Mouse (Mus musculus) adrenal gland, adult (tissue): ENCODE data around the gene Safb2.

Source experiments
- DNase-seq, 2 experiments: peaks; one replicate each; pipeline ENCODE4 v3.0.0; 2022 to 2023; ENCODE audit warnings: low spot score in 1 of 2; ENCODE audit not compliant: inconsistent age in 2 of 2

Safb2 gene

DNA sequence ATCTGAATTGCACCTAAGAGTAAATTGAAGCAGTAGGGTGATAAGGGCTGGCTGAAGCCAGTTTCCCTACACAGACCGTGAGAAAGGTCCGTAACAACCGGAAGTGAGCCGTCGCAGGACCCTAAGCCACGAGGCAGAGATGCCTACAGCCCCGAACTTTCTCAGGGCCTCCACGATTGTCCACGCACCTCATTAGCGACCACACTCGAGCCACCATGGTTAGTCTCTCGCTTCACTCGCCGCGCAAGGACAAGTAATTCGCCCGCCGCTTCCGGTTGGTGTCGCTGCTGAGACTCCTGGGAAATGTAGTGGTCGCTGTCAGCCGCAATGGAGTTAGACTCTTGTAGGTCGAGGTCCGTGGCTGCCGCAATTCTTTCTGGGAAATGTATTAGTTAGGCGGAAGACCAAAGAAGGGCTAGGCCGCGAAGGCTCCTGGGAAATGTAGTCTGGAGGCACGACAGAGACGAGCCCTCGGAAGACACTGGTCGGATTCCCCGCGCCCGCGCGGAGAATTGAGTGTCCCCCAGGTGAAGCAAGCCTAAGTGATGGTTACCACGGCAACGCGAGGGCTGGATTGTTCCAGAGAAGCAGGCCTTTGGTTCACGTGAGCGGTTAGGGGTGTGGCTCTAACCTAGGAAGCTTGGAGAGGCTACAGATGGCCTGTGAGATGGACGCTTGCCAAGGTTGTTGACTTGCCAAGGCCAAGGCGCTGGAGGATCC, 25.2 kb upstream of the Safb2 start, which contains the start of gene 2410015M20Rik:
2410015M20Rik (minus strand) TSS at position 320 of the 720 bp plus-strand sequence.
- DNase-seq = peak; percentile 97 to 99

DNA sequence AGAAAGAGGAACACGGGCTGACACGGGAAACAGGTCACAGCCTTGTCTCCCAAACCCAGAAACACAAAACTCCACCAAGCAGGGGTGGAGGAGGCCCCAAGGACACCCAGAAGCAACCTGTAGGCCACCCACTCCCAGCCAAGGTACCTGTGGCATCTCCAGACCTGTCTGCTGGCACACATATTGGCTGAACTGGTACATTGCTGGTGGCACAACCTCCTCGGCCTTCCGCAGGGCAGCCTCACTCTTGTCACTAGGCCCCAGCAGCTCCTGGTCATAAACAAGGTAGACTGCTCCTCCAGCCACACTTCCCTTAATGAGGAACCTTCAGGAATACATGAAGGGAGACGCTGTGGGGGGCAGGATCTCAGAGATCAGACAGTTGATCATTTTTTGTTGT, 24.3 kb upstream of the Safb2 start:
- peak in 1 of 2 experiments; percentile 68 for DNase-seq

DNA sequence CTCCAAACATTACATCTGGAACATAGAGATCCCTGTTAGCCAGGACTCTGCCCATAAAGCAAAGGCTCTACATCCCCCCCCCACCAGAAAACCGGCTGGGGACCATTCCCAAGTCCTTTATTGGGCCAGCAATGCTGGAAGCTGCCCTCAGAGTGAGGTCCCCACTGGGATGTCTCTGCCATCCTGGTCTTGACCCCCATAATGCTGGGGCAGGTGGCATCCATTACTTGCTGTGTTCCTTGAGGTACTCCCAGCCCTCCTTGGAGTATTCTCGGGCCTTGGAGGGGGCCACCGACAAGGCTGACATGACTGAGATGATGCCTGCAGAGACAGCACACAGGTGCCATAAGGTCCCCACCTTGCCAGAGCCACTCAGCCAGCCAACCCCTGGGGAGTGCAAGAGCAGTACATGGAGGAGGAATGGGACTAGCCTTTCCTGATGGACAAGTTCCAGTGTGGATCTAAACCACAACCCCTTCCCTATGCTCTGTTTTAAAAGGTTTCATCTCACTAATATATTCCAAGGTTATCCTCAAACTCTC, 23.2 kb upstream of the Safb2 start:
- no peak for DNase-seq

DNA sequence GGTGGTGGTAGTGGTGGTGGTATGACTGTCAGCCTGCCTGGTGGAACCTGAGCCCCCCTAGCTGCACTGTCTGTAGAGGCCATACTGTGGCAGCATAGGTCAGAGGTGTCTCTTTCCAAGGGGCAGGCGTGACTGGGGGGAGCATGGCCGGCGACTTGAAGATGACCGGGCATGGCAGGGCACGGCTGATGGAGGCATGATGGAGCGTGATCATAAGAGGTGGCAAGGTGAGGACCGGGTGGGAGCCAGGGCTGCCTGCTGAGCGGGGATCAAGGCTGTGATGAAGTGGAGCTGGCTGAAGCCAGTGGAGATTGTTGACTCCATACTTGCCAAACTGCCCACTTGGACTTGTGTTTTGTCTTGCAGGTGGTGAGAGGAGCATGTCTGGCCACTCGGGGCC, 21.0 kb upstream of the Safb2 start:
- DNase-seq = no peak

DNA sequence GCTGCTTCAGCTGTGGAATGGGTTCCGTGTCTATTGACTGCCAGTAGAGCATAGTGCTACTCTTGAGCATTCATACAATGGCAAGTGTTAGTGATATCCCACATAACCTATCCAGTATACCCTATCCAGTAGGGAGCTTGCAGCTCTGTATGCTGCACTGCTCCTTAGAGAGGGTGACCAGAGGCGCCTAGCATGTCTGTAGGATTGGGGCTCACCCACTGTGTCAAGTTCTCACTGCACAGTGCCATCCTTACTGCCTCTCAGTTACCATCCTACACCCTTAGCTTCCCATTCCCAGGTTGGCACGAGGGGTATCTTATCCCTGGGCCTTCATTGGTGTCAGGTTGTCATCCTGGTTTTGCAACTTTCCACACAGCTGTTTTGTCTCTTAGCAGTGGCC, 20.0 kb upstream of the Safb2 start:
- no peak for DNase-seq

DNA sequence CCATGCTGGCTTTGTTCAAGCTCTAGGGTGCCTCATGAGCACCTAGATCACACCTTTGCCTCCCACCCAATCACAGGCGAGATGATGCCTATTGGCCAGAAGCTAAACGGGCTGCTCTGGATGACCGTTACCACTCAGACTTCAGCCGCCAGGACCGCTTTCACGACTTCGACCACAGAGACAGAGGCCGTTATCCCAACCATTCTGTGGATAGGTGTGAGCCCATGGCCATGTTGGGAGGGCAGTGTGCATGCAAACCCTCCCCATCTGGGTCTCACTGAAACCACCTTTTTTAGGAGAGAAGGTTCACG, 19.6 kb upstream of the Safb2 start:
- peak in 1 of 2 experiments; percentile 56 for DNase-seq

DNA sequence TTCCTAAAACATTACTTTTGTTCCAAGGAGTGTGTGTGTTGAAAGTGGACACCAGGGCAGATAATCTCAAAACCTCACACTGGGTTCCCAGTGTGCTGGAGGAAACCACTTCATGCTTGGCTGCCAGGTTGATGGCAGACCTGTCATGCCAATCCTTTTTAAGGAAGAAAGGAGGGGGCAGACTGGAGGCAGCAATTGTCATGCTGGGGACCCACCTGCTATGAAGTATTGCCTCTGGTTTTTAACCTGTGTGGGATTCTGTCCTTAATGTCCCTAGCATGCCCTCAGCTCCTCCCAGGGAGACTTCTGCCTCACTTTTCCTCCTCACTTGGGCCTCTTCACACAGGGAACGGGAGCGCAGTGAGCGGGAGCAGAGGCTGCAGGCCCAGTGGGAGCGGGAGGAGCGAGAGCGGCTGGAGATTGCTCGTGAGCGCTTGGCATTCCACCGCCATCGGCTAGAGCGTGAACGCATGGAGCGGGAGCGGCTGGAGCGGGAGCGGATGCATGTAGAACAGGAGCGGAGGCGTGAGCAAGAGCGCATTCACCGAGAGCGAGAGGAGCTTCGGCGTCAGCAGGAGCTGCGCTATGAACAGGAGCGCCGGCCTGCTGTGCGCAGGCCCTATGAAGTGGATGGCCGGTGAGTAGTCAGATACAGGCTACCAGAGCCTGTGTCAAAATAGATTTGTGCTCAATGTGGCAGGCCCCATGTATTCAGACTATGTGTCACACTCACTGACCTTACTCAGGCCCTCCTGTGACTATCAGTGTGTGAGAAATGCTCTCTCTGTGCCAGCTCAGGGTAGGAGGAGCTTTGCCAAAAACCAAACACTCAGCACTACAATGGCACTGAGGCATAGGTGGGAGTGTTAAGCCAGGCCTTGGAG, 19.0 kb upstream of the Safb2 start:
- peak in 1 of 2 experiments; percentile 74 for DNase-seq

DNA sequence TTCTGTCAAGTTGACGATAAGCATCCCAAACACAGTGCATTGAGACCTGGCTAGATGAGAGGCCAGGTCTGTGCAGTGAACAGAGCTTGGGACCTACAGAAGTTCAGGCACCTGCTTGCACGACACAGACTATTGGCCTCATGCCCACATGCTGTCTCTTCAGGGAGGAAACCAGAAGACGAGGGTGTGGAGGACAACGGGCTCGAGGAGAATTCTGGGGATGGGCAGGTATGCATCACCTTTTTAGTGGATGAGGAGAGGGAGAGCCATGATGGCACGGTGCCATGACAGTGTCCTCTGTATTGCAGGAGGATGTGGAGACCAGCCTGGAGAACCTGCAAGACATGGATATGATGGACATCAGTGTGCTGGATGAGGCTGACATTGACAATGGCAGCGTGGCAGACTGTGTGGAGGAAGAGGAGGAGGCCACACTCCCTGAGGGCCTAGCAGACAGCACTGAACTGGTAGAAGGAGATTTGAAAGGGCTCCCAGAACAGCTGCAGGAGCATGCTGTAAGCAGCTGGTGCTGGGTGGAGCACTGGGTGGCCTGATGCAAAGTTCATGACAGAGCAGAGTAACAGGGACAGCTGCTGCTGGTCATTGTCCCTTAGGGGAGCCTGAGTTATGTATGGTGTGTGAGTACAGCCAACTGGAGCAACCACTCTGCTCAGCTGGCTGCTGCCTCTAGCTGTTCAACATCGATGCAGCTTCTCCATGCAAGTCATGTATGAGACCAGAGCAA, 9.3 kb upstream of the Safb2 start:
- no peak for DNase-seq

DNA sequence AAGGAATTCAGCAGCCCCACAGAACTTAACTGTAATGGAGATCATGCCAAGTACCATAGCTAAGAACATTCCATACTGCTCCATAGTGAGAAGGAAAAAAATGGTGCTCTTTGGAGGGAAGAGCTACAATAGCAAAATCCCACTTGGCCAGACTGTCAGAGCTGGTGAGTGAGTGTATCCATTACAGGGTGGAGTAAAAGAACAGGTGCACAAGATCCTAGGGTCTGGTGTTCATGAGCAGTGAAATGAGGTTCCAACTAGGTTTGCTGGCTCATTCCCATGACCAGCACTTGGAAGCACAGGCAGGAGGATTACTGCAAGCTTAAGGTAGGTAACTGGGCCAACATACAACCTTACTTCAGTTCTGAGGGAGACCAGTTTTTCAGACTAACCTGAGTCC, 8.2 kb upstream of the Safb2 start:
- DNase-seq = no peak

DNA sequence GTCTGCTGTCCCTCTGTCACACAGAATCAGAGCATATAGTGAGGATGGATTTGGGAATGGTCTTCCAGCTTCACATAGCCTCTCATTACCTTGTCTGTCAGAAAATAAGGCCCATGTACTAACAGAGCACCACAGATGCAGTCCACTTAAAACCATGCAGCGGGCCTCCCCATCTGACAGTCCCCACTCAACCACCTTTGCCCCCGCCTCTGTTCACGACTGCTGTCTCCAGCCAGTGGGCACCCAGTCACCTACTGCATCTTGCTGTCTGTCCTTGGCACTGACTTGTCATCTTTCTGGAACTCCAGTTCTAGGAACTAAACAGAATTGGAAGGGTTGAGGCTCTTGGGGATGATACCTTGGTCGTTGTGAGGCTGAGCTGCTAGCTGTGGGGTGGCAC, 4.5 kb upstream of the Safb2 start:
- peak in 1 of 2 experiments; percentile 72 for DNase-seq

DNA sequence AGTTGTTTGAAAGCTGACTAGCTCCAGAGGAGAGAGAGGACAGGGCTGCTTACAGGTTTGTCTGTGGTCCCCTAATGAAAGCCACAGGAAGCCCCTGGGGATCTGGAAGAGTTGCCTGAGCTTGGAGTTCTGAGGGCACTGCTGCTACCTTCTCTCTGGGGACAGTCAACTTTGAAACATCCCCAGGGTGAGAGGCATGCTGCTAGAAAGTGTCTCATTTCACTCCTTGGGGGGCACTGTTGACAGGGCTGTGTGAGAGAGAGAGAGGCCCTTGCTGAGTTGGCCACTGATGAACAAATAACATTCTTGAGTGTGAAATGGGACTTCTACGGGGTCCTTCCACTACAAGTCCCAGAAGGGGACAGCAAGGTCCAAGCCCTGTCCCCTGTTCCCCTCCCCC, 3.4 kb upstream of the Safb2 start:
- DNase-seq = no peak

DNA sequence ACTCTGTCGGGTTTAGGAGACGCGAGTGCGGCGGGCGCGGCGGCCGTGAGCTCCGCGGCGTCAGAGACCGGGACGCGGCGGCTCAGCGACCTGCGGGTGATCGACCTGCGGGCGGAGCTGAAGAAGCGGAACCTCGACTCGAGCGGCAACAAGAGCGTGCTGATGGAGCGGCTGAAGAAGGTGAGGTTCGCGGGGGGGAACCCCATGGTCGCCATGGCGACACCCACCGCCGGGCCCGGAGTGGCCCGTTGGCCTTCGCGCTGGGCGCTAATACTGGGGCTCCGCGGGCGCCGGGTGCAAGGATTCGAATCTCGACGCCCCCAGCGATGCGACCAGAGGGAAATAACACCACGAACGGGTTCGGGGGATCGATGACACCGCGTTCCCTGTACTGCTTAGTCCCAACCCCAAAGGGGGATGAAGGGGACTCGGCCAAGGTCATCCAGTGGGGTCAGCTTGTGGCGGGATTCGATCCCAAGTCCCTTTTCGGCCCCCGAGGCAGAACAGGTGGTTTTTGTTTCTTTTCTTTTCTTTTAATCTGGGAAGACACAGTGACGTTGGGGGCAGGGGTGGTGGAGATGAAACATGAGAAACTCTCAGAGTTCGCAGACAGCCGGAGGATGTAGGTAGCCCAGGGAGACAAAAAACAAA, 911 bp upstream of the Safb2 start:
- DNase-seq = no peak

DNA sequence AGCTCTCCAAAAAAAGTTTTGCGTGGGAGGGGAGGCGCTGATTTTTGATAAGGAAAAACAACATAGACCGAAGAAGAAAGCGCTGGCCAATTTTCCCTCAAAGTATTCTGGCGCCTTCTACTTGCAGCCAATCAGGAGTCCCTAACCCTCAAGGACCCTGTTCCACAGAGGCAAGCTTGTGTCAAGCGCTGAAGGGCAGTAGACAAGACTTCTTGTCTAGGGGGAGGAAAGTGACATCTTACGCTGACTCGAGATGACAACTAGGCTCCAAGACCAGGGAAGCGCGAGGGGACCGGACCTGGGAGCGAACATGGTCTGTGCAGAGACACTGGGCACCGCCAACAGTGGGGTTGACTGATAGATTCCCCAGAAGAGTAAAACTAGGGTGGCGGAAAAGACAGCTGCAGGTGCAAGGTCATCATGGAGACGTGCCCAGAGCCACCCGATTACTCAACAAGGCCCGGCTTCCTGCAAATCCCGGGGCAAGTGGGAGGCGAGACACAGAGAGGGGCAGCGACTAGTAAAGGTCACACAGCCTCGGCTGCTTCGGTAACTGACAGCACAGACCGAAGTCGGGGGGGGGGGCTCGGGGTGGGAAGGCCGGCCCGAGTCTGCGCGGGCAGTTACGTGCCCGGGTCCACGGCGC, 651 bp downstream of the Safb2 start:
- DNase-seq = peak; percentile 71 to 88

DNA sequence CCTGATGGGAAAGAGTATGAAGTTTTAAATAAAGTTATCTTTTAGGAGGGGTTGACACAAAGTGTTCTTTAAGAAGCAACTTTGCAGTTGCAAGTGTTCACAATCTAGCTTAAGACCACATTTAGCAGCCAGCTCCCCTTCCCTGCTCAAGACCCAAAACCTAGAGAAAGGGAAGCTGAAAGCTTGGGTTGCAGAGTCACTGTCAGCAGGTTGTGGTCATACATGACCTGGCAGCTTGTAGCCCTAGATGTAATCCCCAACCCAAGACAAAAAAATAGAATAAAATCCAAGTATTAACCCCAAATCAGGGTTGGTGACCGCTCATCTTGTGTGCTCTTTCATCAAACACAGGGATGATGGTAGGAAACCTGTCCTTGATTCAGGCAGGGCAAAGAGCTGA, 1.3 kb downstream of the Safb2 start:
- DNase-seq = no peak

DNA sequence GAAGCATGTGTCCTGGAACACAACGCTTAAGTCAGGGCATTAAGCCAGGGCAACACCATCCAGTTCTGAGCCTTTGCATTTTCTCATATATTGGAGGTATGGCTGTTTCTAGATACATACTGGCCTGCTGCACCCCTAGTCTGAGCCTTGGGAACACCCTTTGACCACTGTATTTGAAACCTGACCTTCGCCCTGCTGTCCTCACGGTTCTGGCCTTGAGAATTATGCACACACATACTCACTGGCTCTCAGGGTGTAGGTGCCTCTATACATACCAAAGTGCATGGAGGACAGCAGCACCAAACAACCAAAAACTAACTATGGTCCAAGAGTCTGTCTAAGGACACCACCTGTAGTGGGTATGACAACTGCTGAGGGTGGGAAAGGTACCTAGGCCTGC, 11.4 kb downstream of the Safb2 start:
- DNase-seq = no peak

DNA sequence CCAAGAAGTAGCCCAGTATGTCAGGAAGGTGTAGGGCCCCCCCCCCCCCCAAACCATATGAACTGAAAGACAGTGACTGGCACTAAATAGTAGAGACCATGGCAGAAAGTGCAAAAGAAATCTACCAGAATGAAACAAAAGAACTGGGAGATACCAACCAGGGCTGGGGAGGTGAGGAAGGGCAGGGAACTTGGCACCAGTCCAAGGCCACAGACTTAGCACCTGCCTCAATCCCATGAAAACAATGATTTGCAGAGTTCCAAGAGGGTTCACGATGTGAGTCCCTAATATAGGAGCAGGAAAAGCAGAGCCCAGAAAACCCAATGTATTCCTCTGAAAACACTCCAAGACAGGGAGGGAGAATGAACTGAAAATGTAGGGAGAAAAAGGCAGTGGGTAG, 12.2 kb downstream of the Safb2 start:
- no peak for DNase-seq

DNA sequence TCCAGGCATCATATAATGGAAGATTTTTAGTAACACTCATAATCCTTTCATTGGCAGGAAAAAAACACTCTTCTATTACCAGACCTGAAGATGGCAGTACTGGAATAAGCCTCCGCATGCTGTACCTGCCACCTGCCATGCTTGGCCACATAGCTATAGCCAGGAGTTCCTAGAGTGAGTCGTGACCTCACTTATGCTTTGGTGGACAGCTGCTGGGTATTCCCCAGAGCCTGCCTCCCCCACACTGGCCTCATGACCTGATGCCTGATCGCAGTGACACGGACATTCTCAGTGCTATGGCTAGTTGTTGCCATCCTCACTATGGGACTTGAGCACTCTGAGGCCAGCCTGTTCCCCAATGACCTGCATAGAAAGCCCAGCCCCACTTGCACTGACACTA, 14.1 kb downstream of the Safb2 start:
- no peak for DNase-seq

DNA sequence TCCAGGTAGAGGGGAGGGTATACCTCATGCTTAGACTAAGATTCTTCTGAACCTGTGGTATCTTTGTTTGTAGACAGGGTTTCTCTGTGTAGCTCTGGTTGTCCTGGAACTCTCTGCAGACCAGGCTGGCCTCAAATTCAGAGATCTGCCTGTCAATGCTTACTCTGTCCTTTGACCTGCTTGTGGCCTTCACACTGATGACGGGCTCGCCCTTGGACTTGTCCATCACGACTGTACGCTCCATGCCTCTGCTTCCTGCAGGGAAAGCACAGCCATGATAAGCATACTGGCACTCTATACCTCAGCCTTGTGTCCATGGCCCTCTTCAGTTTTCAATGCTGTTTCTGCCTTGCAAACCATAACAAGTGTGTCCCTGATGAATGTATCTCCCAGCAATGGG, 17.0 kb downstream of the Safb2 start:
- peak; percentile 51 to 67 for DNase-seq

DNA sequence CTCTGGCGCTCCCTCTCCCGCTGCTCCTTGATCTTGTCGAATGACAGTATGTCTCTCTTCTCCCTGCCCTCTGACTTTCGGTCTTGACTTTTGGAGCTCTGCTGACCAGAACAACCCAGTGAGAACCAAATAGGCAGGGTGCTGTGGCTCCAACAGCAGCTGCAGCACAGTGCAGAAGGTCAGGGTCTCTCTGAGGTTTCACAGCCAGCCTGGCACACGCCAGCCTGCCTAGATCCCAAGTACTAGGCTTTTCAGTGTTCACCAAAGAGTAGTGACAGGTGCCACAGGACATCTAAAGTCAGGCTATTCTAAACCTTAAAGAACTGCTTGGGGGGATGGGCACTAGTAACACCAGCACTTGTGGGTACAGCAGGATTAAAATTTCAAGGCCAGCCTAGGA, 17.5 kb downstream of the Safb2 start:
- peak; percentile 62 to 64 for DNase-seq

DNA sequence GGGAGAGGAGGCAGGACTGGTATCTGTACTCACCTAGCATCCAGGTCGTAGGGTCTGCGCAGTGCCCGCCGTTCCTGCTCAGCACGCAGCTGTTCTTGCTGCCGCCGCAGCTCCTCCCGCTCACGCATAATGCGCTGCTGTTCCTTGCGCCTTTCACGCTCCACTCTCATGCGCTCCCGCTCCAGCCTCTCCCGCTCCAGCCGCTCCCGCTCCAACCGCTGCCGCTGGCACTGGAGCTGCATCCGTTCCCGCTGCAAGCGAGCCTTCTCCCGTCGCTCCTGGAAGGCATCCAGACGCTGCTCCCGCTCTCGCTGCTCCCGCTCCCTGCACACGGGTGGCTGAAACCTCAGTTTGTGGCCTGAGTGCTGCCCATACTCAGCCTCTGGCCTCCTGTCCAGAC, 18.1 kb downstream of the Safb2 start:
- DNase-seq = no peak
